Mouse (Mus musculus): ENCODE measurements around the gene Araf.

Araf gene

GRCm38 (mm10) chrX:20848256-20848984, 50.8 kb downstream of the Araf start:
- DNase-seq (ENCODE audit: low read depth): peak; percentile 95

- DNase-seq (ENCODE audit: low read depth): no peak
Measured at GRCm38 (mm10) chrX:20853794-20854193, 56.2 kb downstream of the Araf start.

DNA sequence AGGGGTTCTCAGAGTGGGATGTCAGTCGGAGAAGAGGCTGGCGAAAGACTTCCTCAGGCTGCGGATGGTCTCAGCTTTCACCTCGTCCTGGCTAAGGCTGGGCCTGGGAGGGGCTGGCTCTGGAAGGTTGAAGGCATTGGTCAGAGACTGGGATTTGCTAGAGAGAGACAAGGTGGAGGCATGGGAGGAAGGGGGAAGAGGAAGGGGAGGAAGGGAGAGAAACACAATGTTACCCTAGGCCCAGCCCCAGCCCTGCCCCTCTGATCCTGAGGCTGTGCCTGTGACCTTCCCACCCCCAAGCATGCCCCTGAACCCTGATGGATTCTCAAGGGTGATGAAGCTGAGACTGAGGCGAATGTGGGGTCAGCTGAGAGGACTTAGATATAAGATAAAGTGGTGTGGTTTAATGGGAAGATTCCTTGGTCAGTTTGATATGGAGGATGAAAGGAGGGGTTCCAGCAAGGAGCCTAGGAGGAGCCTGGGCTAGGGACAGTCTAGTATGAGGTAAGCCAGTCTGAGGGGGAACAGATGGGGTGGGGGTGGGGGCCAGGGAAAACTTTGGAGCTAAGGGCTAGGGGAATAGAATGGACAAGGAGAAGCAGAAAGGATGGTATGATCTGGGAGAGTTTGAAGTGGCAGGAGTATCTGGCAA, 64.0 kb downstream of the Araf start:
- no peak for DNase-seq (ENCODE audit: low read depth)

DNA sequence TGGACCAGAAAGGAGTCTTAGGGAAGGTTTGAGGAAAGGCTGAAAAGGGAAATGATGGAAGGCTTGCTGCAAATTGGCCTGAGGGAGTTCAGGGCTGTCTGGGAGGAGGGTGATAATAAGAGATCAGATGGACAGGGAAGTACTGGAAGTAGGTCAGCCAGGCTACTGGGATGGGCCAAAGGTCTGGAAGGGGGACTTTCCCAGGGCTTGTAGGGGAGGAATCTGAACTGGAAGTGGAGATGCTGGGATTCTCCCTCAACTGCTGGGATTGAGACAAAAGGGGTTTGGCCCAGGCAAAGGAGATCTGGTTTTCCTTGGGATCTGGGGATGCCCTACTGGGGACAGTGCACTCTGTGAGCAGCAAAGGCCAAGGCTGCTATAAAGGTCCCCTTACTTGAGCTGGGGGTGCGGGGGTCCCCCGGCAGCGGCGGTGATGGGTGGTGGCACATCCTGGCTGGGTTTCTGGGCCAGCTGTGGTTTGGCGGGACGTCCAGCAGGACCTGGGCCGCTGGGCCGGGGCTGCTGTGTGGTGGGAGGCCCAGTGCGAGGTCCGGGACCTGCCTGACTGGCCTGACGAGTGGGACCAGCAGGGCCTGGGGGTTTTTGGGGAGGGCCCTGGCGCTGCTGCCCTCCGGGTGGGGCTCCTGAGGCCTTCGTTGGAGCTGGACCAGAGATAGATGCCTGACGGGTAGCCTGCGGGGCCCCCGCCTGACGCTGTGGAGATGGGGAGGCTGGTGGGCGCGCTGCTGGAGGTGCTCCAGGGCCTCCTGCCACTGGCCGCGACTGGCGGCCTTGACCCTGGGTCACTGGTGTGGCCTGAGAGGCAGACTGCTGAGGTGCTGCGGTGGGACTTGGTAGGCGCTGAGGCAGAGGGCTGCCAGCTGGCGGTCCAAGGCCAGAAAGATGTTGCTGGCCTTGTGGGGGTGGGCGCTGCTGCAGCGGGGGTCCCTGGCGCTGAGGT, 64.8 kb downstream of the Araf start:
- no peak for DNase-seq (ENCODE audit: low read depth)

GRCm38 (mm10) chrX:20863161-20864101, 65.8 kb downstream of the Araf start:
- DNase-seq (ENCODE audit: low read depth): peak; percentile 9

- no peak for DNase-seq (ENCODE audit: low read depth)
Measured at GRCm38 (mm10) chrX:20868091-20868490, 70.5 kb downstream of the Araf start.

GRCm38 (mm10) chrX:20869203-20869602, 71.6 kb downstream of the Araf start:
- DNase-seq (ENCODE audit: low read depth): no peak

- DNase-seq (ENCODE audit: low read depth): no peak
Measured at GRCm38 (mm10) chrX:20869962-20870513, 72.4 kb downstream of the Araf start, which contains the start of gene Timp1. TSS of gene Timp1 (plus strand) at chrX:20870166.

GRCm38 (mm10) chrX:20872928-20873500, 75.4 kb downstream of the Araf start:
- DNase-seq (ENCODE audit: low read depth): no peak

DNA sequence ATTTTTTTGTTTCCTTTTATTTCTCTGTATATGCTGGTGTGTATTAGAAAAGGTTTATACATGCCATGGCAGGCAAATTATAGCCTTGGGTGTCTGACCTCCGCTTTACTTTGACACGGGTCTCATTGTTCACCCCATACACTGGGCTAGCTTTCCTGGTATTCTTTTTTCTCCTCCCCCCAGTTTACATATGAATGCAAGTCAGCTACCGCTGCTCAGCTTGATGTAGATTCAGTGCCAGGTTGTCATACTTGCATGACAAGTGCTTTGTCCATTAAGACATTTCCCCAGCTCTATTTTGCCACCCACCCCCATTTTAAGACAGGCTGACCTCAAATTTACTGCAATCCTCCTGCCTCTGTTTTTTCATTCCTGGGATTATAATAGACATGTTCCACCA, 77.6 kb downstream of the Araf start:
- no peak for DNase-seq (ENCODE audit: low read depth)

- DNase-seq (ENCODE audit: low read depth): no peak
Measured at GRCm38 (mm10) chrX:20910074-20910473, 112.5 kb downstream of the Araf start.

All from naive thymus-derived CD4-positive, alpha-beta T cell, adult 2 months (primary cell).